In the genomic region with DNA sequence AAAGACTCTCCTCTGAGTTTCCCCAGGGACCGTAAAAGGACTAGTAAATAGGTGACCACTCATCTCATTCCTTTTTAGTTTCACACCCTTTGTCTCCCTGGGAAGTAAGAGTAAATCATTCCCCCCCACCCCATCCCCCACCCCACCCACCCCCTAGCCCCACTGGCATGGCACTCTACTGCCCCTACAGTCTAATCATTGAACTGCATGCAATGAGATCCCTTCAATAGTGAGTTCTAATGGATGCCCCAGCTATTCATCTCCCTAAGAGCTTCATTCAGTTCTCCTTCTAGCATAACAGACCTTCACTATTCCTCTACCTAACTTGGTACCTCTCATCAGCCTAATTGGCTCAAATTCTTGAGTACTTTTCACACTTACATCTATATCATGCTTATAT, we compare ENCODE assay signal across 15 mouse cellular contexts. TPM values are rescaled to one million over a fixed set of nuclear protein-coding genes. Genes with fewer than 3 reads are reported as not detected.
DNase-seq lines count a peak whose midpoint lies in the region; ATAC-seq and TF ChIP-seq lines count a peak whose summit lies in the region.
"Had no signal": no experiment of that assay in that cellular context is flagged by ENCODE, and none has a peak within 500 bp of the region (broad histone marks: within the 10 kb centered on the region; RNA-seq: fewer than 3 reads in every experiment).

No protein-coding gene starts in this region.

- no peak overlapping the region for H3K27ac ChIP-seq in layer of hippocampus, adult 2 months
- H3K27ac ChIP-seq: embryonic facial prominence, embryonic 13.5 days; midbrain, embryonic 12.5 days; stomach, embryonic 15.5 days had no signal

- H3K4me3 ChIP-seq in layer of hippocampus, adult 2 months, result no peak overlapping the region
- H3K4me3 ChIP-seq: embryonic facial prominence, embryonic 13.5 days; midbrain, embryonic 12.5 days; stomach, embryonic 15.5 days had no signal

- peak; percentile 61 for TF ChIP-seq CTCF in layer of hippocampus, adult 2 months (conservative IDR thresholded peaks at IDR 0.05)

- DNase-seq in layer of hippocampus, adult 2 months (ENCODE audit: low spot score in 2 of 2), result no peak
- no peak for DNase-seq in layer of hippocampus, postnatal 10 days (ENCODE audit: low spot score in 2 of 2)
- peak; percentile 10 for DNase-seq in 3T3-L1 (ENCODE audit: low read depth, low spot score)
- peak; percentile 7 to 30 for DNase-seq in B cell, adult 2 months
- peak; percentile 16 for DNase-seq in embryo, embryonic 11 days
- no peak for DNase-seq in adrenal gland, postnatal 10 days
- no peak for DNase-seq in natural killer cell, adult 2 months (ENCODE audit: low spot score in 2 of 2)
- DNase-seq: adrenal gland, adult 2 months; heart, postnatal 14 days; kidney, adult 11 months; right cerebral cortex, postnatal 14 days had no signal

- ATAC-seq in erythroid progenitor cell, adult 5-6 weeks (replicated peaks; ENCODE audit: low FRiP score, poor library complexity, severe bottlenecking), result no peak

RNA-seq across cellular contexts. Expression of a gene that starts 20.9 kb away (rescaled TPM):
- total RNA-seq in layer of hippocampus, adult 2 months (2021), result 10 to 100 TPM; 15.8 to 17.6 TPM
- 10 to 100 TPM; 19.9 to 21.6 TPM for total RNA-seq in layer of hippocampus, postnatal 10 days (2021)
- 69.6 and 72.8 TPM in 2 replicates for total RNA-seq in erythroid progenitor cell, adult 5-6 weeks (2015; ENCODE audit: low replicate concordance)
- 49.1 and 65.2 TPM in 2 replicates for total RNA-seq in erythroid progenitor cell, adult 5-6 weeks (2017; ENCODE audit: low replicate concordance)
- 10 to 100 TPM; 13.2 to 25.8 TPM for total RNA-seq in adrenal gland, postnatal 10 days (2021)

RNA-seq across cellular contexts. Expression of a gene that starts 33.7 kb away (rescaled TPM):
- total RNA-seq in layer of hippocampus, adult 2 months (2021), result 1 to 10 TPM in 1 of 2 experiments, under 1 TPM in 1; 0.61 to 1.1 TPM
- 1 to 10 TPM in 1 of 2 experiments, under 1 TPM in 1; 0.46 to 1.0 TPM for total RNA-seq in layer of hippocampus, postnatal 10 days (2021)
- total RNA-seq in erythroid progenitor cell, adult 5-6 weeks (2015; ENCODE audit: low replicate concordance), result 288 and 315 TPM in 2 replicates
- total RNA-seq in erythroid progenitor cell, adult 5-6 weeks (2017; ENCODE audit: low replicate concordance), result 246 and 389 TPM in 2 replicates
- total RNA-seq in adrenal gland, postnatal 10 days (2021), result 10 to 100 TPM; 13.9 to 15.0 TPM

Comparison
In these comparisons a context has a peak if more than half of its experiments do, and no peak if none do; other contexts are left out.
1. DNase-seq: peak in 3T3-L1 (single experiment), B cell, adult 2 months (2 of 2) and embryo, embryonic 11 days (single experiment); none in layer of hippocampus, adult 2 months (0 of 2), layer of hippocampus, postnatal 10 days (0 of 2), adrenal gland, postnatal 10 days (single experiment) and natural killer cell, adult 2 months (0 of 2).
2. RNA of a gene that starts 33.7 kb away (total RNA-seq): 246 to 389 TPM in erythroid progenitor cell, adult 5-6 weeks; 13.9 to 15.0 TPM in adrenal gland, postnatal 10 days, 0.61 to 1.1 TPM in layer of hippocampus, adult 2 months and 0.46 to 1.0 TPM in layer of hippocampus, postnatal 10 days; every median in the first group is over 10 times any median in the second.